Mouse (Mus musculus): ENCODE data around the gene Csf3. TPM values are rescaled to one million over a fixed set of nuclear protein-coding genes. Genes with fewer than 3 reads are reported as not detected.
A peak's percentile ranks its signal among the peaks of the same experiment; 100 is the strongest.

The Csf3 gene
- total and polyA plus RNA-seq, 2 experiments from 2014 or later = not detected

DNA sequence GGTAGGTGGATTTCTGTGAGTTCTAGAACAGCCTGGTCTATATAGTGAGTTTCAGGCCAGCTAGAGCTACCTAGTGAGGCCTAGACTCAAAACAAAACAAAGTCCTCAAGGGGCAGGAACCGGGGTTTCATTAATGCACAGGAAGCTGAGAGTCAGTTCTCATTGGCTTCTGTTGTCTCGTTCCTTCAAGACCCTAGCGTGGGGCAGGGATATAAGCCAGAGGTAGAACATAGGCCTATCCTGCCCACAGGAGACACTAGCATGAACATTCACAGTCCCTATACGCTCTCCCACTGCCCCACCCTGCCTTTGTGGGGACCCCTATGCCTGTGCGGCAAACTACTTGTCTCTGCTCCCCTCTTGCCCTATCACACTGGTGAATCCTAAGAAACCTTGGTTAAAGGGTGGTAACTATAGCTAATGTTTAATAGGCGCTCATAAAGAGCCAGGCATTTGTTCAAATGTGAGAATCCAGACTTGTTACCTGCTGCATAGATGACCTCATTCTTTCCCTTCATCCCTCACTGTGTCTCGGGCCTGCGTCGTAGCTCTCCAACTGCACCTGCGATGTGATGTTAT, 51.6 kb downstream of the Csf3 start:
- no peak for TF ChIP-seq CTCF (IDR thresholded peaks at IDR 0.05; ENCODE audit: low read depth)
- Histone ChIP-seq H3K4me2 (ENCODE audit: low read depth, low read length) (no peak overlapping the region), H3K9me3 (ENCODE audit: low read length) (no peaks in the 10 kb centered on the region), H3K27ac (peak overlapping the region; percentile 95; the same call in 1 of the 2 replicates), H3K36me3 (ENCODE audit: insufficient read depth, low read length) (peaks cover 19% of the 10 kb centered on the region), H3K27me3 (ENCODE audit: insufficient read depth, low read length) (no peaks in the 10 kb centered on the region), H3K4me1 (ENCODE audit: insufficient read depth, low read length) (peaks cover 56% of the 10 kb centered on the region), H3K9ac (replicated peaks; ENCODE audit: low read length) (no peak overlapping the region; the same call in 1 of the 2 replicates), H3K4me3 (ENCODE audit: low read length) (no peak overlapping the region)
- DNase-seq (ENCODE audit: low spot score) (no peak), ATAC-seq (no peak)
- 72% methylated on average over 10 of the region's 10 CpGs for WGBS

Other genes starting within 250 kb of the Csf3 start
- gene Ikzf3, start 155.2 kb upstream of the Csf3 start, total RNA-seq (2014; rRNA removed) = not detected in 2 replicates
- gene Ikzf3, start 155.2 kb upstream of the Csf3 start, polyA plus RNA-seq (2015; fragmentation: Nextera tagmentation; extraction: Ambion mirVana) = 0.18 and 0.20 TPM in 2 replicates
- gene Zpbp2, start 150.2 kb upstream of the Csf3 start, total RNA-seq (2014; rRNA removed) = not detected in 2 replicates
- 0.42 and 0.45 TPM in 2 replicates for gene Zpbp2, start 150.2 kb upstream of the Csf3 start, polyA plus RNA-seq (2015; fragmentation: Nextera tagmentation; extraction: Ambion mirVana)
- 103 and 112 TPM in 2 replicates for gene Ormdl3, start 113.9 kb upstream of the Csf3 start, total RNA-seq (2014; rRNA removed)
- 98.8 and 100 TPM in 2 replicates for gene Ormdl3, start 113.9 kb upstream of the Csf3 start, polyA plus RNA-seq (2015; fragmentation: Nextera tagmentation; extraction: Ambion mirVana)
- not detected in 2 replicates for gene Lrrc3c, start 103.0 kb upstream of the Csf3 start, total RNA-seq (2014; rRNA removed)
- not detected in 2 replicates for gene Lrrc3c, start 103.0 kb upstream of the Csf3 start, polyA plus RNA-seq (2015; fragmentation: Nextera tagmentation; extraction: Ambion mirVana)
- gene Gm12355, start 75.6 kb upstream of the Csf3 start, total RNA-seq (2014; rRNA removed) = 0.21 TPM in 1 of 2 replicates, not detected in the other
- 0.25 and 0.33 TPM in 2 replicates for gene Gm12355, start 75.6 kb upstream of the Csf3 start, polyA plus RNA-seq (2015; fragmentation: Nextera tagmentation; extraction: Ambion mirVana)
- 0.68 TPM in 1 of 2 replicates, not detected in the other for gene Gsdma3, start 74.9 kb upstream of the Csf3 start, total RNA-seq (2014; rRNA removed)
- gene Gsdma3, start 74.9 kb upstream of the Csf3 start, polyA plus RNA-seq (2015; fragmentation: Nextera tagmentation; extraction: Ambion mirVana) = not detected in 2 replicates
- gene Gsdma2, start 54.5 kb upstream of the Csf3 start, total RNA-seq (2014; rRNA removed) = not detected in 2 replicates
- gene Gsdma2, start 54.5 kb upstream of the Csf3 start, polyA plus RNA-seq (2015; fragmentation: Nextera tagmentation; extraction: Ambion mirVana) = not detected in 2 replicates
- not detected in 2 replicates for gene Gsdma, start 36.9 kb upstream of the Csf3 start, total RNA-seq (2014; rRNA removed)
- 0.14 and 0.16 TPM in 2 replicates for gene Gsdma, start 36.9 kb upstream of the Csf3 start, polyA plus RNA-seq (2015; fragmentation: Nextera tagmentation; extraction: Ambion mirVana)
- gene Psmd3, start 18.7 kb upstream of the Csf3 start, total RNA-seq (2014; rRNA removed) = 131 and 143 TPM in 2 replicates
- 185 and 190 TPM in 2 replicates for gene Psmd3, start 18.7 kb upstream of the Csf3 start, polyA plus RNA-seq (2015; fragmentation: Nextera tagmentation; extraction: Ambion mirVana)
- gene Med24, start 28.2 kb downstream of the Csf3 start, total RNA-seq (2014; rRNA removed) = 63.2 and 88.6 TPM in 2 replicates
- gene Med24, start 28.2 kb downstream of the Csf3 start, polyA plus RNA-seq (2015; fragmentation: Nextera tagmentation; extraction: Ambion mirVana) = 47.1 and 48.3 TPM in 2 replicates
- gene Thra, start 39.4 kb downstream of the Csf3 start, total RNA-seq (2014; rRNA removed) = 725 and 812 TPM in 2 replicates
- gene Thra, start 39.4 kb downstream of the Csf3 start, polyA plus RNA-seq (2015; fragmentation: Nextera tagmentation; extraction: Ambion mirVana) = 160 TPM in 2 replicates
- 7.5 and 8.6 TPM in 2 replicates for gene Nr1d1, start 74.1 kb downstream of the Csf3 start, total RNA-seq (2014; rRNA removed)
- 10.2 and 13.5 TPM in 2 replicates for gene Nr1d1, start 74.1 kb downstream of the Csf3 start, polyA plus RNA-seq (2015; fragmentation: Nextera tagmentation; extraction: Ambion mirVana)
- 77.7 and 94.3 TPM in 2 replicates for gene Msl1, start 94.3 kb downstream of the Csf3 start, total RNA-seq (2014; rRNA removed)
- gene Msl1, start 94.3 kb downstream of the Csf3 start, polyA plus RNA-seq (2015; fragmentation: Nextera tagmentation; extraction: Ambion mirVana) = 25.0 and 25.4 TPM in 2 replicates
- 24.4 and 74.0 TPM in 2 replicates for gene Casc3, start 103.6 kb downstream of the Csf3 start, total RNA-seq (2014; rRNA removed)
- gene Casc3, start 103.6 kb downstream of the Csf3 start, polyA plus RNA-seq (2015; fragmentation: Nextera tagmentation; extraction: Ambion mirVana) = 35.4 and 35.7 TPM in 2 replicates
- gene Rapgefl1, start 135.5 kb downstream of the Csf3 start, total RNA-seq (2014; rRNA removed) = 29.5 and 44.1 TPM in 2 replicates
- 11.0 TPM in 2 replicates for gene Rapgefl1, start 135.5 kb downstream of the Csf3 start, polyA plus RNA-seq (2015; fragmentation: Nextera tagmentation; extraction: Ambion mirVana)
- gene Wipf2, start 162.4 kb downstream of the Csf3 start, total RNA-seq (2014; rRNA removed) = 8.1 and 10.4 TPM in 2 replicates
- gene Wipf2, start 162.4 kb downstream of the Csf3 start, polyA plus RNA-seq (2015; fragmentation: Nextera tagmentation; extraction: Ambion mirVana) = 3.5 and 3.7 TPM in 2 replicates
- 2.5 and 4.6 TPM in 2 replicates for gene Cdc6, start 206.5 kb downstream of the Csf3 start, total RNA-seq (2014; rRNA removed)
- 3.0 and 3.4 TPM in 2 replicates for gene Cdc6, start 206.5 kb downstream of the Csf3 start, polyA plus RNA-seq (2015; fragmentation: Nextera tagmentation; extraction: Ambion mirVana)
- 16.9 and 19.2 TPM in 2 replicates for gene Rara, start 226.6 kb downstream of the Csf3 start, total RNA-seq (2014; rRNA removed)
- 8.1 and 9.5 TPM in 2 replicates for gene Rara, start 226.6 kb downstream of the Csf3 start, polyA plus RNA-seq (2015; fragmentation: Nextera tagmentation; extraction: Ambion mirVana)

Data from hindbrain, postnatal 0 days (tissue).